Mouse (Mus musculus): Measurements from ENCODE around the gene B3gnt9.

The B3gnt9 gene

DNA sequence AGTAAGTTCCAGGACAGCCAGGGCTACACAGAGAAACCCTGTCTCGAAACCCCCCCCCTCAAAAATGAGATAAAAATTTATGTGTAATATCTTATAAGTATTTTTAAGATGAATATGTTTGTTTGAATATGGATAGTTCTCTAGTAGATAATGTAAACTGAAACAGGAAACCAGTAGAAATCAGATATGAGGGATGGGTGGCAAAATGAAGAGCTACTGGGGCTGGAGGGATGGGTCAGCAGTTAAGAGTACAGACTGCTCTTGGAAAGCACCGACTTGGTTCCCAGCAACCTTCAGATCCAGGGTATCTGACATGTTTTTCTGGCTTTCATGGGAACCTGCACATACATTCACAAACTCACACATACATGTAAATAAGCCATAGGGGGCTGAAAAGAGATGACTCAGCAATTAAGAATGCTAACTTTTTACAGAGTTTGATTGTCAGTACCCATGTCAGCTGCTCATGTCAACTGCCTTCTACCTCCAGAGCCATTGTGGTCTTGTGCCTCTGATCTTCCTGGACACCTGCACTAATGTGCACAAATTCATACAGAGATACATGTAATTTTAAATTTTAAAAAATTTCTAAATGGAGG lies 47.2 kb downstream of the B3gnt9 start:
- no peak for DNase-seq

DNA sequence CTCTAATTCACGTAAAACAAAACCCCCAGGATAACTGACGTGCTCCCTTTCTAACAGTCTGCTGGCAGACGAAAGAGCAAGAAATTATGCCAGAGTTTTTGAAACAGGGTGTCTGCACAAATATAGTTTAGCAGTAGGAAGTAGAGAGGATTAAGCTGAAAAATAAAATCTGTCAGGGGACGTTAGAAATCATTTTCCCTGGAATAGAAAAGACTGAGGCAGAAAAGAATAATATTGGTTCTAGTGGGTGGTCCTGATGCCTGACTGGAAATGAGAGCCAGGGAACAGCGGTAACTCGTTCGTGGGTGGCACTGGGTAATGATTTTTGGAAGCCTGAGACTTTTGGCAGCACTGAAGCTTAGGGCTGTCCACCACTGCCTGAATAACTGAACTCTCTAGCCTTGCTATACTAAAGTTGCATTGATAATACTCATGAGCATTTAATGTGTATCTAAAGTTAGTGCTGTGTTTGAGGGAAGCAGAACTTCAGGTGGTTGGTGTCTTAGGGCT lies 48.1 kb downstream of the B3gnt9 start:
- DNase-seq = no peak

GRCm38 (mm10) chr8:105205748-105206147 lies 49.2 kb downstream of the B3gnt9 start:
- DNase-seq = no peak

Measured in B cell, adult 2 months (primary cell).